Mouse (Mus musculus) forebrain, postnatal 0 days (tissue): Measurements from ENCODE around the gene Pfdn2. TPM values are rescaled to one million over a fixed set of nuclear protein-coding genes. Genes with fewer than 3 reads are reported as not detected.

Experiments
- ATAC-seq: fragments of 200-750 bp; cut with Nextera tagmentation; 2 replicates; pipeline ENCODE4 v1.8.0; 2017; ENCODE audit warnings: mild to moderate bottlenecking, moderate library complexity
- DNase-seq: peaks from one replicate; pipeline ENCODE4 v3.0.0-alpha.2; 2015
- H3K27ac ChIP-seq: fragments of 300-500 bp; sonication (generic); 2 replicates; pipeline ENCODE4 v1.5.1; 2014; ENCODE audit warnings: low read depth, mild to moderate bottlenecking, antibody characterized with exemption, low read length, moderate library complexity, mixed read lengths
- H3K27me3 ChIP-seq: fragments of 300-500 bp; sonication (generic); 2 replicates; pipeline ENCODE4 v1.6.1; 2014; ENCODE audit warnings: mild to moderate bottlenecking, low read length, mixed read lengths; ENCODE audit not compliant: insufficient read depth
- H3K36me3 ChIP-seq: fragments of 300-500 bp; sonication (generic); 2 replicates; pipeline ENCODE4 v1.6.1; 2014; ENCODE audit warnings: mild to moderate bottlenecking, moderate library complexity; ENCODE audit not compliant: insufficient read depth
- H3K4me1 ChIP-seq: fragments of 300-500 bp; sonication (generic); 2 replicates; pipeline ENCODE4 v1.6.1; 2014; ENCODE audit warnings: antibody characterized with exemption; ENCODE audit not compliant: insufficient read depth
- H3K4me2 ChIP-seq: fragments of 300-500 bp; sonication (generic); 2 replicates; pipeline ENCODE4 v1.6.1; 2014; ENCODE audit warnings: low read depth, mild to moderate bottlenecking, moderate library complexity
- H3K4me3 ChIP-seq: fragments of 300-500 bp; sonication (generic); 2 replicates; pipeline ENCODE4 v1.5.1; 2014; ENCODE audit warnings: low read depth, low read length, mixed read lengths
- H3K9ac ChIP-seq: fragments of 300-500 bp; sonication (generic); 2 replicates; pipeline ENCODE4 v1.6.1; 2014; ENCODE audit warnings: mild to moderate bottlenecking
- H3K9me3 ChIP-seq: fragments of 300-500 bp; sonication (generic); 2 replicates; pipeline ENCODE4 v1.6.1; 2016; ENCODE audit warnings: low read length
- CTCF ChIP-seq: sonication (generic); IDR thresholded peaks from 2 replicates; pipeline ENCODE4 v1.5.1; 2016; ENCODE audit warnings: antibody characterized with exemption, control low read depth, low read depth
- WGBS: fragments of 180-500 bp; shearing (Covaris S2); extraction: QIAGEN DNeasy Blood & Tissue Kit; methylation state at CpG from one replicate; pipeline ENCODE4 v1.1.7; 2014; 5-methylcytosine and 5-hydroxymethylcytosine counted together
- polyA plus RNA-seq: library from polyadenylated mRNA; unstranded; fragments of >200 nt; fragmentation: Nextera tagmentation; extraction: Ambion mirVana; gene quantifications from 2 replicates; pipeline ENCODE4 v1.2.1, GENCODE M21; 2015
- total RNA-seq: library from RNA; depleted of rRNA; stranded (reverse); fragments of >200 nt; gene quantifications from 2 replicates; pipeline ENCODE4 v1.2.3, GENCODE M21; 2014

Gene Pfdn2
- total and polyA plus RNA-seq, 2 experiments from 2014 or later = 27.0 to 143 TPM

GRCm38 (mm10) chr1:171342262-171343207, 2.9 kb upstream of the Pfdn2 start:
- Histone ChIP-seq H3K4me1 (peaks cover 16% of the 10 kb centered on the region), H3K4me3 (no peak overlapping the region), H3K4me2 (no peak overlapping the region), H3K9me3 (peaks cover 7% of the 10 kb centered on the region; the same call in 1 of the 2 replicates), H3K27me3 (no peaks in the 10 kb centered on the region), H3K36me3 (peaks cover 57% of the 10 kb centered on the region), H3K27ac (no peak overlapping the region), H3K9ac (no peak overlapping the region)
- no peak for ATAC-seq
- WGBS = 93% methylated on average over 16 of the region's 16 CpGs
- TF ChIP-seq CTCF = no peak
- DNase-seq = no peak

GRCm38 (mm10) chr1:171343922-171344677, 1.4 kb upstream of the Pfdn2 start:
- WGBS = 79% methylated on average over 9 of the region's 9 CpGs
- no peak overlapping the region for H3K9ac ChIP-seq
- H3K4me3 ChIP-seq = no peak overlapping the region
- DNase-seq (no peak), ATAC-seq (no peak)
- H3K4me2 ChIP-seq = no peak overlapping the region
- H3K27ac ChIP-seq = no peak overlapping the region
- H3K27me3 ChIP-seq = no peaks in the 10 kb centered on the region
- no peak; the same call in 1 of the 2 replicates for TF ChIP-seq CTCF
- H3K4me1 ChIP-seq = peaks cover 16% of the 10 kb centered on the region
- H3K9me3 ChIP-seq = peaks cover 7% of the 10 kb centered on the region; the same call in 1 of the 2 replicates
- H3K36me3 ChIP-seq = peaks cover 46% of the 10 kb centered on the region

DNA sequence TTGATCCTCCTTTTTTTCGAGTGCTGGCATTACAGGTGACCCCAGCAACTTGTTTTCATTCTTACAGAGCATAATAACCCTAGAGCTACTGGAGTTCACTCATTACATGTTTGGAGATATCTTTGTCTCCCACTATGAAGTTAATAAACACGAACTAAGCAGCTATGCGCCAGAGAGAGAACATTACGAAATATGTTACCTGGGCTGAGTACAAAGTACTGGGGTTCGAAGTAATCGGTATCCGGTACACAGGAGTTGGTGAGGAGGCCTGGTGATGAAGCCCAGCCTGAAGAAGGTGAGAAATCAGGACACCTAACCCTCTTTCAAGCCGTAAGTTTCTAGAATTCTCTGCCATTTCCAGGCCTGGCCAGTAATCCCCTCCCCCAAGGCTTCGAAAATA, 755 bp upstream of the Pfdn2 start:
- 77% methylated on average over 9 of the region's 9 CpGs for WGBS
- no peak for TF ChIP-seq CTCF
- peak overlapping the region; percentile 93 for H3K4me3 ChIP-seq

GRCm38 (mm10) chr1:171346095-171346450, 603 bp downstream of the Pfdn2 start:
- peaks cover 16% of the 10 kb centered on the region for H3K4me1 ChIP-seq
- TF ChIP-seq CTCF = no peak
- peaks cover 27% of the 10 kb centered on the region for H3K36me3 ChIP-seq
- H3K9ac ChIP-seq = peak overlapping the region; percentile 77
- WGBS = 2% methylated on average over 14 of the region's 14 CpGs
- H3K9me3 ChIP-seq = peaks cover 7% of the 10 kb centered on the region; the same call in 1 of the 2 replicates
- H3K27me3 ChIP-seq = no peaks in the 10 kb centered on the region
- H3K4me3 ChIP-seq = peak overlapping the region; percentile 93
- ATAC-seq (no peak; the same call in 1 of the 2 replicates), DNase-seq (no peak)
- H3K27ac ChIP-seq = peak overlapping the region; percentile 69; the same call in 1 of the 2 replicates
- H3K4me2 ChIP-seq = peak overlapping the region; percentile 68

More for the DNA sequence above, 755 bp upstream of the Pfdn2 start:
- Histone ChIP-seq H3K9me3 (peaks cover 7% of the 10 kb centered on the region; the same call in 1 of the 2 replicates), H3K27ac (no peak overlapping the region), H3K36me3 (peaks cover 40% of the 10 kb centered on the region), H3K9ac (peak overlapping the region; percentile 77), H3K4me2 (peak overlapping the region; percentile 68), H3K4me1 (peaks cover 16% of the 10 kb centered on the region), H3K27me3 (no peaks in the 10 kb centered on the region)
- no peak for ATAC-seq
- DNase-seq = no peak

DNA sequence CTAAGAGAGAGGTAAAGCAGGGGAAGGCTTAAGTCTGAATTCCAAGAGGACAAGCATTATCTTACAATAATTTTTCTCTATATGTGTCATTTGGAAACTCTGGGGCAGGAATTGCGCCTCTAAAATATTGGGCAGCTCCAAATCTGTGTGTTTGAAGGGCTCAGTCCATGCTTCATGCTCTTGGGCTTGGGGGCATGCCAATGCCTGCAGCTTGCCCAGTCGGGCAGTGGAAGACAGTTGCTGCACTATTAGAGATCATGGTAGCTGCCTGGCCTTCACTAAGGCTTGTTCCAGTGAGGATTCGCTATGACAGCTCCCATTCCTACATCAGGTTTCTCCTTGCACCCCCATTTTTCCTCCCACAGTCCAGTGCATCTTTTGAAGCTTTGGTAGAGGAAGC, 3.2 kb downstream of the Pfdn2 start:
- no peak for ATAC-seq
- H3K4me3 ChIP-seq = no peak overlapping the region
- DNase-seq = no peak
- TF ChIP-seq CTCF = no peak
- peaks cover 16% of the 10 kb centered on the region for H3K4me1 ChIP-seq
- WGBS = 91% methylated on average over 3 of the region's 3 CpGs
- H3K9me3 ChIP-seq = peaks cover 7% of the 10 kb centered on the region; the same call in 1 of the 2 replicates
- no peak overlapping the region for H3K27ac ChIP-seq
- no peaks in the 10 kb centered on the region for H3K27me3 ChIP-seq
- H3K9ac ChIP-seq = no peak overlapping the region
- H3K36me3 ChIP-seq = peaks cover 2% of the 10 kb centered on the region; the same call in 1 of the 2 replicates
- no peak overlapping the region for H3K4me2 ChIP-seq

DNA sequence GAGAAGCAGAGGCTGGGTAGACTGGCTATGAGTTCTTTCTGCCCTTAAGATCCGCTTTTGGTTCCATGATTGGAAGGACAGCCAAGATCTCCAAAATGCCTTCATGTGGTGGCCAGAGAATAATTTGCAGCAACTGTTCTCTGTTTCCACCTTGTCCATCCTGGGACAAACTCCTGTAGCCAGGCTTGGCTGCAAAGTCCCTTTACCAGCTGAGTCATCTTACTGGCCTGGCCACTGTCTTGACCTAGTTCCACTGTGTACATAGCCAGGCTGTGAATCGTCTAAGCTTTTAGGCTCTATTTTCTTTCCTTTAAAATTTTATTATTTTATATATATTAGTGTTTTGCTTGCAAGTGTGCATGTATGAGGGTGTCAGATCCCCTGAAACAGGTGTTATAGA, 3.7 kb downstream of the Pfdn2 start:
- H3K9ac ChIP-seq = no peak overlapping the region
- no peak for ATAC-seq
- no peaks in the 10 kb centered on the region for H3K36me3 ChIP-seq
- no peak overlapping the region for H3K4me3 ChIP-seq
- peaks cover 7% of the 10 kb centered on the region; the same call in 1 of the 2 replicates for H3K9me3 ChIP-seq
- peaks cover 16% of the 10 kb centered on the region for H3K4me1 ChIP-seq
- no peak overlapping the region for H3K4me2 ChIP-seq
- H3K27ac ChIP-seq = no peak overlapping the region
- WGBS = 89% methylated on average over 2 of the region's 2 CpGs
- no peak for DNase-seq
- no peak for TF ChIP-seq CTCF
- no peaks in the 10 kb centered on the region for H3K27me3 ChIP-seq
